Mouse (Mus musculus): ENCODE data around the gene Cldn2. TPM values are rescaled to one million over a fixed set of nuclear protein-coding genes. Genes with fewer than 3 reads are reported as not detected.
"Not testable (repeated sequence)": the region's sequence is repeated elsewhere in the genome, so short reads cannot be mapped to it uniquely, and the experiment has no call there.

Cldn2 gene
- under 1 TPM in 1 of 2 experiments, not detected in 1; 0.26 TPM for total RNA-seq (2021)

DNA sequence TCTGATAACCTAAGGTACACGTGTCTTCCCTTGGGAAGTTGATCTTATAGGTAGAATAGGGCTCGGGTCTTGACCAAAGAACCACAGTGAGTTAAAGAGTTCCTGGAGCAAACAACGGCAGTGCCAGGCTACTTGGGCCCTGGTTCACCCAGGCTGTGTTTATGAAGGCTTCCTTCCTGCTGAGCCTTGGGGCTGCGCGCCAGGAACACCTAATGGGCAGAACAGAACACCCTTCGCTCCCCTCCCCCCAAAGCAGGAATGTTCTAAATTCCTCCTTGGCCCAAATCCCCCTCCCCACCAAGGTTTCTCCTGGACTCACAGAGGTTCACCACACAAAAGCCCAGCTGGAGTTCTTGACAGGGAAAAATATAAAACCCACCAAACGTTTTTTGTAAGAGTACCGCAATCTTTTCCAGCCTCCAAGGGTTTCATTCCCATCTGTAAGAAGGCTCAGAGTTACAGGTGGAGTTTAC, at the start of gene Cldn2:
TSS of gene Cldn2 (plus strand) at position 423 of the 473 bp plus-strand sequence.
- intact Hi-C loops (cut with DNase I) = no loop called here
- no peak for DNase-seq

DNA sequence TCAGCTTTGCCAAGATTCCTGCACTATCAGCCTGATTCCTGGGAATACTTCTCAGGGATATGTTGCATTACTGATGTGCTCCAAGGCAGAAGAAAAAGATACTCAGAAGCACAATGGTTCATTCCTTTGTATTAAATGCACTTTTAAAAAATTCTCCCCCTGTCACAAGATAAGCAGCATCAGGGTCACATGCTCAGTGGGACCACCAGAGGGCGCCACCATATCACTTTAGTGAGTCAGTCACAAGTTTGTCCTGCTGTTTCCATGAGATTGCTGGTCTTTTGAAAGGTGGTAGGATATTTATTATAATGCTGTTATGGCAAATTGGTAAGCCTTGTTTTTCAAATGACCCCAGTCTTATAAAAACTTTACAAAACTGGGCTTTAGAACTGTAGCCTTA, 48.8 kb upstream of the Cldn2 start:
- peak; percentile 66 for DNase-seq
- intact Hi-C loops (cut with DNase I) = no loop called here

DNA sequence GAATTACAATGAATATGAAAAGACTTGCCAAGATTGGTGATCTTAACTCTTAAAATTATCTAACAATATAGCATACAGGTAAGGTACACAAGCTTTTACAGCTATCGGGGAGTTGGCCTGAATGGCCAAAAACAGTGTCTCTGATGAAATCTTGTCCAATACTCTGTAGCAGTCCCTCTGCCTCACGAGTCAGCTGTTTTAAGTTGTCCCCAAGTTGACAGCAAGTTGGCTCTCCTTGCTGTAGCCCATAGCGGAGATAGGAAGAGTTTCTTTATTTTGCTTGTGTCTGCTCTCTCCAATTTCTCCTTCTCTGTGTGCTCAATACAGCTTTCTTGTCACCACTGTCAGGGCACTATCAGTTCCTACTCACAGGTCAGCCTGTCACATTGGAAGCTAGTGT, 42.0 kb upstream of the Cldn2 start:
- intact Hi-C loops (cut with DNase I); DNase-seq: not testable (repeated sequence)

DNA sequence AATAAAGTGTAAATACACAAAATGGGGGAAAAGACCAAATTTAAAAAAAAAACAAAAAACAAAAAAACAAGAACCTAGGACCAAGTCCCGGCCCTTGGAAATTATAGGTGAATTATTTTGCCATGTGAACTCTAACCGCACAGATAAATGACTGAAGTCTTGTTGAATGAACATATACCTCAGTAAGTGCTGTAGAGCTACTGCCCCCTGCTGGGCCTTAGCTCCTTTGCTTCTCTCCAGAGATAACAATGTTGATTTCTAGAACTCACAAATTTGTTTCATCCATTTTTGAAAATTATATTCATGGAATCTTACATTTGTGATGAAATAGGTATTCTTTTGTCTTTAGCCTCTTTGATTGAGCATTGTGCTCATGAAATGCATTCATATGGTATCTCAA, 38.1 kb upstream of the Cldn2 start:
- intact Hi-C loops (cut with DNase I) = loop anchor here (10.0 kb wide), 1 partner anchor 388 kb away; no protein-coding TSS in a partner anchor

DNA sequence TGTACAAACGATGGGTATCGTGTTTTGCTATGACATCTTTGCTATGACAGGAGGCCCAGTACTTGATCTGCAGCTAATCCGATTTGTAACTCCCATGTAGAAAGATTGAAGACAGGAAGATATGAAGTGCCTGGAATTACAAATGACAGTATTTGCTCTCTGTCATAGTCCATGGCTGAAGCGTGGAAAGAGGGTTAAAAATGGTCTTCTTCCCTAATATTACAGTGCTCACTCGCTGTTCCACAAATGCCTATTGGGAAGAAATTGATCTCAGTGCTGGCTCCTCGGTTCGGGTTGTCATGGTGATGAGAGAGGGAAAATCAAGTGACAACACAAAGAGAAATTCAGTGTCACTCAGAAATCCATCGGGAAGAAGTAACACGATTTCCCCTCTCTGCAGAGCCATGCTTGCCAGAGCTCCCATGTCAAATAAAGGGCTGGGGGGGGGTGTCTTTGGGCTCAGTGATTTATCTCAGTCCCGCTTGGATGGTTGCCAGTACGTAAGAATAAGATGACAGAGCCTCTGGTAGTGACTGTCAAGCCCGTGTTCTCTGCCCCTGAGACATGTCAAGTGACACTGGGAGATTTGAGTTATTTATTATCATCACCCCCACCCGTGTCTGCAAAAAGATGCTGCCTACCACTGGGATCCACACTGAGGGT, 30.5 kb upstream of the Cldn2 start:
- intact Hi-C loops (cut with DNase I) = loop anchor here (10.0 kb wide), 1 partner anchor 395 kb away; no protein-coding TSS in a partner anchor
- no peak for DNase-seq

More for the DNA sequence above, 38.1 kb upstream of the Cldn2 start:
- no peak for DNase-seq

DNA sequence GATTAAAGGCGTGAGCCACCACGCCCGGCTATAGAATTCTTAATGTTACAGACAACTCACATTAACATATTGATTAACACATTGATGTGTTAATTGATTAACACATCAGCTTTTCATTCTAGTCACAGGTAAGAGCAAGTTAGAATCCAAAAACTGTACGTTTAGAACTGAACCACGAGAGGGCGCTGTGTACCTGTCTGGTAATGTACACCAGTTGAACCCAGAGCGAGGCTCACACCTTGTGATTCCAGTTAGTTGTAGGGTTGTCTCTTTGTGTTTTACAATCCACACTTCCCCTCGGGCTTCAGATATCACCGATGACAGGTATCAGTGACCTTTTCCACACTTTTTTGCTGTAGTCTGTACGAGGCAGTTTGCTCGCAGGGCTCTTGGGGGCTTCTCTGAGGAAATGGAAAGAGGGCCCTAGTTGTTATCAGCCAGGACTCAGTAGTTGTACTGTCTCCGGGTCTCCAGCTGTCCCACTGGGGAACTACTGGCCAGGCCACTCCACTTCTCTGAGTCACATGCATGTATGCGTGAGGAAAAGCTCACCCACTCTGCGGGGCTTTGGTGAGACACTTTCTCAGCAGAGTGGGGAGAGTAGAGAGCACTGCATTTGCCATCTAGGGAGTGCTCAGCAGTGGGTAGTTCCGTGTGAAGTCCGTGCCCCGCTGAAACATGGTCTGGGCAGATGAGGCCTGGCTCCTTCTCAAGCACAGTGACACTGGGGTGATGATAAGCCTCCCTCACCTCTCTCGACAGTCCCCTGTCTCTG, 26.1 kb upstream of the Cldn2 start:
- intact Hi-C loops (cut with DNase I) = no loop called here
- DNase-seq = peak; percentile 60

DNA sequence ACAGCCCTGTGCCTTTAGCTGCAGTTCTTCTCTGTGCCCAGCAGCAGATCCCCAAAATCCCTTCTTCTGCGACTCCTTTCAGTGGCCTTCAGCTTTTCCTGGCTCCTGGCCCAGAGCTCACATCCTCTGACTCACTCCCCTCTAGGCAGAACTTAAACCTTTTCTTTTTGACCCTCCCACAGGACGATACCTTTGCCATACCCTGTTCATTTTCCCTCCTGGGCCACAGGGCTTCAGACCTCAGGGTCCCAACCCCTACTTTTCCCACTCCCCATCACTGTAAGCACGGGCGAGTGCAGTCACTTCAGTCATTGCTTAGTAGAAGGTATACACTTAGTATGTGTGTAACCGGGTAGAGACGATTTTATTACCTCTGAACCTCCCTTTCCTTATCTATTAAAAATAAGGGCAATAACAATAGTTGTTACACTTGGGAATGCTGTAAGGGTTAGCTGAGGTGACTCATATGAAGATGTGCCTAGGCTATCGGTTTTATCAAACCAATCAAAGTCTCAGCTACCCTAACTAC, 25.5 kb upstream of the Cldn2 start:
- DNase-seq = no peak
- intact Hi-C loops (cut with DNase I) = no loop called here

DNA sequence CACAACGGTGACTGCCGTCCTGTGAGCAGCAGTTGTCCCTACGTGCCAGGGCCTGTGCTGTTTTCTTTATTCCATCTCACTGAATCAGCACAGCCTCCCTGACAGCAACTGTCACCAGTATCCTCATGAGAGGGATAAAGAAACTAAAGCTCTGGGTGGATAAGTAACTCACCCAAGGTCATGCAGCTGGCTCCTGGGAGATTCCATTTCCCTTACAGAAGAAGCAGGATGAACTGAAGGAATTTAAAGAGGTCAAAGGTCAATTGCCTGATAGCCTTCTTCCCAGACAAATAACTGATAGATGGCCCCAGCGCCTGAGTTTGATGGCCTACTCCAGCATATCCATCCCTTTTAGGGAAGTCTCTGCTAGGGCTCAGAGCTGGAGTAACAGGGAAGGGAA, 23.3 kb upstream of the Cldn2 start:
- intact Hi-C loops (cut with DNase I) = no loop called here

DNA sequence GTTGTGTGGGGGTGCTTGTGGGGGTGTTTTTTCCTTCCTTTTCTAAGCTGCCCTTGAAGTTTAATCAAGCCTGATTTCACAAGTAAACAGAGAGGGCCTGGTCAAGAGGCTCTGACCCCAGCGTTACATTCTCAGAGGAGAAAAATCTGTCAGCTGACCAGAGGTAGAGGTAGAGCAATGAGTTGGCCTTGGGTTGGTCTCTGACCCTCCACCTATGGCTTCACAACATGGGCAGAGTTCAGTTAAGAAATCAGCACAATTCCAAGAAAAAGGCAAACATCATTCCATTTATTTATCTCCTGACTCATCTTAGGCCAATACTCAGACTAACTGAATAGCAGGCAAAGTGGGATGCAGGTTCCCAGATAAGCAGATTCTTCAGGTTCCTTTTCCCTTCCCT, 21.7 kb upstream of the Cldn2 start:
- no peak for DNase-seq
- intact Hi-C loops (cut with DNase I) = no loop called here

More for the DNA sequence above, 23.3 kb upstream of the Cldn2 start:
- no peak for DNase-seq

DNA sequence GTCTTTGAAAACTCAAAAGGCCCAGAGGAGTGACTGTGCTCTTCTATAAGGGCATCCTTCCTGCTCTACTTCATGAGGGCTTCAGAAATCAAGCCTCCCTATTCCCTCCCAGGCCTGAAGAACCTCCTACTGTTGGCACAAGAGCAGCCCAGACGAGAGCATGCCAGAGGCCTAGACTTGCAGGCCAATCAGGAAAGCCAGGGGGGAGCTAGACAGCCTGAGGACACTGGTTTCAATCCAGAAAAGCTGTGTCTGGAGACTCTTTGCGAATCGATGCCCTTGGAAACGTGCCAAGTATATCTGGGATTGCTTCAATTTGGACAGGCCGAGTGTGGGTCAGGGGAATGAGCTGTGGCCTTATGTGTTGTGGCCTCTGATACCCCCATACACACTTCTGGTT, 21.2 kb upstream of the Cldn2 start:
- DNase-seq = peak; percentile 18
- intact Hi-C loops (cut with DNase I) = no loop called here

DNA sequence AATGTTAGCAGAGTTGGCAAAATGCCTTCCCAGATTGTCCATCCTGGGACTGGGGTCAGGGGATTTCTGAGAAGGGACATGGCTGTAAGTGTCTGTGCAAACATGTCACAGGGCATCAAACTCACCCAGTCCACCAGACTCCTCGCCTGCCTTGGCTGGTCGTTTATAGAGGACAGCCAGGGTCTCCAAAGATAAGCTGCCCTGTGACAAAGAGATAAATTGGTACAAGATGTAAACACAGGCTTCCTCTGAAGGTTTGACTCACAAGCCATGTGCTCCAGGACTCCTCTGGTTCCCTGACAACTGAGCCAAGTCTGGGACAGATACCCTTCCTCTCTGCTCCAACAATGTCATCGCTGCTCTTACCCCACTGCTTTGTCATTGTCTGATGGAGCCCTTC, 19.6 kb upstream of the Cldn2 start:
- DNase-seq = no peak
- intact Hi-C loops (cut with DNase I) = no loop called here

DNA sequence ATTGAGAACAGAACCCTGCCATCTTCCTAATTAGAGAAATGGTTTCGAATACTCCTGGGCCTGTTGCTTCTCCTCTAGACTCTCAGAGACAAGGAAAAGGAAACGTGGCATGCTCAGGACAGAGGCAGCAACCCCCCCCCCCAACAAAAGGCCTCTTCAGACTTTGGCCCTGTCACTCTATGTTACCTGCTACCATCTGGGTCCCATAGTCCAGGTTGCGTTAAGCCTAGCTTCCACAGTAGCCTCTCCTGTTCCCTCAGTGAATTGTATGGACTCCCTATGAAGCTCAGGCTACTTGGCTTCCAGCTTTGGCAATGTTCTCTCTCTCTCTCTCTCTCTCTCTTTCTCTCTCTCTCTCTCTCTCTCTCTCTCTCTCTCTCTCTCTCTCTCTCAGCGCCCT, 19.1 kb upstream of the Cldn2 start:
- DNase-seq = no peak
- intact Hi-C loops (cut with DNase I) = no loop called here

DNA sequence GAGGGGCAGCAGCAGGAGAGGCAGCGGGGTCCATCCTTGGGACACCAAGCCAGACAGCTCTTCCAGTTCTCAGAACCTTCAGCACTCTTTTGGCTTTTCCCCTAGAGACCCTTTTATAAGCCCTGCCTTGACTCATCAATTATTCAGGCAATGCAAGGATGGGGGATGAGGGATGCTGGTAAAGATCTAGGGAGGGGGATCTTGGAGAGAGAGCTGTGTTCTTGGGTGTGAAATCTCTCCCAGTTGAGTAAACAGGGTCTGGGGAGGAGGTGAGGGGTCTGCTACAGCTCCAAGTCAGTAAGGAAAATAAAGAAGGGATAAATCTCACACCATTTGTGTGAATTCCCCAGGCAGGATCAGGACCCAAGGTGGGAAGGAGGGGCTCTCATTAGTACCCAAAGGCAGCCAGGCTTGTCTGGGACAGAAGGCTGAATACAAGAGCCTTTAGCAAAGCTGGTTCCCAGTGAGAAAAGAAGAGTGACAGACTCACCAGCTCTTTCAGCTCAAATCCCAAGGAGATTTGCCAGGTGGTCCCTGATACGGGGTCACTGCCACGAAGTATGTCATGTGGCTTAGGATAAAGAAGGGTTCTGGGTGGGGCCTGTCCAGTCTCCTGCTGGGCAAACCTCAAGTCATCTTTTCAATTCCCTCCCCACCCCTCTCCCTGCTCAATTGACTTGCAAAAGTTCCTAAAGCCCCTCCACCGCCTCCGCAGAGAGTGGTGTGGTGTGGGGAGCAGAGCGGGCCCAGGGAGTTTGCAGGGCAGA, 18.2 kb upstream of the Cldn2 start, which contains the start of gene Ripply1:
TSS of gene Ripply1 (minus strand) at position 76 of the 767 bp plus-strand sequence.
- intact Hi-C loops (cut with DNase I) = no loop called here
- DNase-seq = no peak

DNA sequence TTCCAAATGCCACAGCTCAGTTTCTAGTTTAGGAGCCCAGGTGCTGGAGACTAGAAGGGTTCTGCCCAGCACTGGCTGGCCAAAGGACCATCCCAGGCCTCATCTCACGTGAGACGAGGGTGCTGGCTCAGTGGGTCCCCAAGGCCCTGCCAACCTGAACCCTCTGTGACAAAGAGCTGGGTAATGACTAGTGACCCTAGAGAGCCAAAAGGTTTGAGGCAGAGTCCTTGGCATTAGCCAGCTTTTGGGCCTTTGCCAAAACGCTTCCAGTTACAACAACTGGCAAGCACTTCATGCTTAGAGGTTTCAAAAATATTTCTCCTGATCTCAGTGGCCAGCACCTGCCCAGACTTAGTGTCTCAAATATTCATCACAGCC, 17.6 kb upstream of the Cldn2 start:
- peak; percentile 27 for DNase-seq
- intact Hi-C loops (cut with DNase I) = no loop called here

DNA sequence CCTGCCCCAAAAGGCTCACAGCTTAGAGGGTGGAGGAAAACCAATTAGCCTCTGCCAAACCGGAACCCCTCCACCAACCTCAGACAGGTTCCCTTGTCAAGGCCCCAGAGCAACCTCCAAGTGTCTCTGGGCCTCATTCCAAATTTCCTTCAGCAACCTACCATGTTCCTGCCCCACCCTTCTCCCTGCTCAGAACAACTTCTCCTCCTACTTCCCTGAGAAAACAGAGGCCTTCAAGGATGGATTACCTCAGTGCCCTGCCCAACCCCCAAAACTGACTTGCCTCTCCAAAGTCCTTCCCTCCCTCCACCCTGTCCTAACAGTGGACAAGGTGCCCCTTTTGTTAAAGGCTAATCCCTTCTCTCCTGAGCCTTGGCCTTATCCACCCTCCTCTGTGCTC, 14.9 kb upstream of the Cldn2 start:
- DNase-seq = no peak
- intact Hi-C loops (cut with DNase I) = no loop called here

DNA sequence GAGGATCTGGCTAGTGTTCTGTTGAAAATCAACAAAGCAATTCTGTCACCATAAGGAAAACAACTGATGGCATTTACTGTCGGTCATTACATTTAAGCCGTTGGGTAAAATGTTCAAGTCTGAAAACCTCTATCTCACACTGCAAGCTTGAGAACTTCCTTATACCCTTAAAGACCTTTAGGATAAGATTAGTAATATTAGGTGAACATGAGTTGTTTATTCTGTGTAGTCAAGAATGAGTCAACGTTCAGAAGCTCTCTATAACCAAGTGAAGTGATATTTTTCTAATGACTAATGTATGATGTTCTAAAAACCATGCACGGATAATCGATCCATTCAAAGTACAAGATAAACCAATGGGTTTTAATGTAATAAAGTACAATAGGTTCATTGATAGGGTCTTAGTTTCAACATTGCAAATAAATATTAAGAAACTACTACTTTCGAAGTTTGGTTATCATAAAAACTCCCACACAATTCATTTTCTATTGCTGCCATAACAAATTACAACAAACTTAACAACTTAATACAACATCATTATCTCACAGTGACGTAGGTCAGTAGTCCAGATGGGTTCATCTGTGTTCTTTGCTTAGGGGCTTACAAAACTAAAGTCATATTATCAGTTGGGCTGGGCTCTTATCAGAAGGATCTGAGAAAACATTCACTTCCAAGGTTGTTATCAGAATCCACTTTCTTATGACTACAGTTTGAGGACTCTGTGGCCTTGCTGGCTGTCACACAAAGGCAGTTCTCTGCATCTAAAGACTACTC, 6.4 kb upstream of the Cldn2 start:
- no peak for DNase-seq
- intact Hi-C loops (cut with DNase I) = no loop called here

DNA sequence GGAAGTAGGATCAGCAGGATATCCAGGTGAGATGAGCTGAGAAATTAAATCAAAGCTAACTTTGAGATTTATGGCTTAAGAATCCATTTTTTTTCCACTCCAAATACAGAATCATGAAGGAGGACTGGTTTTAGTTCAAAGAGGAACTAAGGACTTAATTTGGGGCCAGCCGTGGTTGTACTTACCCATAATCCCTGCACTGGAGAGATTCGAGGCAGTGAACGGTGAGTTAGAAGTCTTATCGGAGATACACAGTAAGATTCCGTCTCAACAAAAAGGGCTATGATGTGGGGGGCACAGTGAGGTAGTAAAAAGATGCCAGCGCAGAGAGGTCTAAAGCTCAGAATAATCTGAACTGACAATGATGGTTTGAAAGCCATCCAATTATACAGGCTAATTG, 4.6 kb upstream of the Cldn2 start:
- DNase-seq = no peak
- intact Hi-C loops (cut with DNase I) = no loop called here

DNA sequence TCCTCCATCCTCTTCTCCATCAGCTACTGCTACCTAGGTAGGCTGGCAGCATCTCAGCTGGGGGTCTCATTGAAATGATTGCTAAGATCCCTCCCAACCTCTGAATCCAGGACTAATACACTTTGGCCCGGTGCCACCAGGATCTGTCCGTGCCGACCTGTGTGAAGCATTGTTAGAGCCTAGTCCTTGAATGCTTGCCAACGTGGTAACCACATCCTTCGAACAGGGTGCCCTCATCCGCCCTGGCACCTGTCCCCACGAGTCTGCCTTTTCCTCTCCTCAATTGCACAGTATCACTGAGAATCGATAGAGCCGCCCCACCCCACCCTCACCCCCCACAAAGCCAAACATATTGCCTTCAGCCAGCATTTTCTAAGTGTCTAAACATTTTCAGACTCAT, 2.8 kb upstream of the Cldn2 start:
- intact Hi-C loops (cut with DNase I) = no loop called here
- DNase-seq = no peak

DNA sequence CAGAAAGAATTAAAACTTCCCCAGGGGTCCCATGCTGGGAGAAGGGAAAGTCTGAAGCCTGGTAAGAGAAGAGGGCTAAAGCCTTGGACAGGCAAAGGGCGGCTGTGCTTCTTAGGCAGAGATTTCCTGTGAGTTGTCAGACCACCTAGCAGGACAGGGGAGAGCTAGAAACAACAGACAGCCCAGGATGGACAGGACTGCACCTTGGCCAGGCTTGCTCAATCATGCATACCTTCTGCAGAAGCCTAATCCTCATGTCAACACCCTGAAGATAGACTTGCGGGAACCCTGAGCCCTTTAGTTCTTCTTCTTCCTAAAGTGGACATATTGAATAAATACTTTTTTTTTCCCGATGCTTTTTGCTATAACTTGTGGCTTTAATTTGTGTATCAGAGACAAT, 675 bp upstream of the Cldn2 start:
- intact Hi-C loops (cut with DNase I) = no loop called here

DNA sequence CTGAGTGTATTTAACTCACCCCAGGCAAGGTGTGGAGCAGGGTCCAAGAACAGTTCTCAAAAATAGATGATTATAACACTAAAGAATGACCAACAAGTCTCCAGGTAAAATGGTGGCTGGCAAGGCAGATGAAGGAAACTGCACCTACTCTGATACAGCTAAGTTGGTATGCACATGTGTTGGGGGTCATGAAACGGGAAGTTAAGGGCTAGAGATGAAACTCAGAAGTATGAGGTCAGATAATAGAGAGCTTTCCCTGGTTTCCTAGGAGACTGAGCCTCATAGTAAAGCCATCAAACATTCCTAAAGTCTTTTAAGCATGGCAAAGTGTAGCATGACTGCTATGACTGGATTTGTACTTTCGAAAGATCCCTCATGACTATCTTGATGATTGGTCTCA, 2.4 kb downstream of the Cldn2 start:
- DNase-seq = no peak
- intact Hi-C loops (cut with DNase I) = no loop called here

More for the DNA sequence above, 675 bp upstream of the Cldn2 start:
- DNase-seq = no peak
